Mouse (Mus musculus) spleen, adult 2 months (tissue): ENCODE data around the gene Fbxo7.

Source experiments
- CTCF ChIP-seq: fragments of 200-500 bp; IDR thresholded peaks from 2 replicates; pipeline ENCODE4 v1.5.1; 2011; ENCODE audit warnings: mild to moderate bottlenecking, inconsistent platforms; ENCODE audit not compliant: insufficient read depth, insufficient read length, insufficient replicate concordance; ENCODE audit errors: extremely low read depth
- POLR2A ChIP-seq: fragments of 200-500 bp; IDR thresholded peaks from 2 replicates; pipeline ENCODE4 v1.6.1; 2011; ENCODE audit warnings: low read depth, low read length, inconsistent platforms

DNA sequence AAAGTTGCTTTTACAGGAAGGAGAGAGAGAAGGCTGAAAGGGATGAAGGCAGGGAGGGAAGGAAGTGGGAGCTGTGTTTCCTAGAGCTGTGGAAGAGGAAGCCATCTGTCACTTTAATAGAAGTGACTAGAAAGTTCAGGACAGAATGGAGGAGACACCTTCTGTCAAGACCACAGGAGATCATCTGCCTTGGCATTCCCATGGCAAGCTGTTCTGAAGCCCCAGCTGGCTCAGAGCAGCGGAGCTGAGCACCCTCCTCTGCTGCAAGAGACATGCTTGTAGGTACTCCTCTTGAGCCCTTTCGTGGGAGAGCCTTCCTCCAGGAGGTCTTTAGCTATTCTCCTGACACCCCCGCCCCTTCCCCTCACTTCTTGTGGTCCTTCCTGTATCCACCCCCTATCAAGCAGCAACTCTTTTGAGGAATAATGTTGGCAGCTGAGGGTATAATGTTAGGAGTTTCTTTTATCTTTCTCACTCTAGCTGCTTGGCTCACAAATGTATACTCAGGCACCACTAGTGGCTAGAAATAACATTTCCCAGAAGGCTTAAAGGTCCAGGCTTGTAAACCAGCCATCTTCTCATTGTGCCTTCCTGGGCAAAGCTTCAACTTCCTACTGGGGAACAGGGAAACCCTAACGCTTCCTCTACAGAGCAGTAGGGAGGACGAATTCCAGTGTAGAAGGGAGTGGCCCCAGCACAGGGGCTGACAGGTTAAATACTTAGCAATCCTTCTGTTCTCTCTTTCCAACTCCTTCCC lies 40.7 kb downstream of the Fbxo7 start:
- TF ChIP-seq CTCF, result no peak
- no peak for TF ChIP-seq POLR2A
